Mouse (Mus musculus): ENCODE data around the gene 2310022A10Rik. TPM values are rescaled to one million over a fixed set of nuclear protein-coding genes. Genes with fewer than 3 reads are reported as not detected.
A peak's percentile ranks its signal among the peaks of the same experiment; 100 is the strongest.

2310022A10Rik gene
- polyA plus RNA-seq, 1 experiment = 6.6 TPM

GRCm38 (mm10) chr7:27591266-27592216 lies 38.5 kb downstream of the 2310022A10Rik start, which contains the start of gene Akt2:
Gene Akt2, plus strand, starts transcription at chr7:27591552.
- Histone ChIP-seq H3K4me3 (replicated peaks) (peak within 1 kb of the TSS; percentile 93), H3K36me3 (ENCODE audit: control insufficient read depth) (peaks cover 38% of the 10 kb centered on the region), H3K4me1 (ENCODE audit: control insufficient read depth) (peaks cover 51% of the 10 kb centered on the region), H3K27me3 (ENCODE audit: control insufficient read depth) (no peaks in the 10 kb centered on the region), H3K9me3 (ENCODE audit: control insufficient read depth, low read length) (no peaks in the 10 kb centered on the region)
- no peak for TF ChIP-seq GATA1 (IDR thresholded peaks at IDR 0.05; ENCODE audit: low read length)
- no peak for TF ChIP-seq TAL1 (IDR thresholded peaks at IDR 0.05; ENCODE audit: low read length)

- Histone ChIP-seq H3K9me3 (ENCODE audit: control insufficient read depth, low read length) (no peaks in the 10 kb centered on the region), H3K27me3 (ENCODE audit: control insufficient read depth) (no peaks in the 10 kb centered on the region), H3K4me1 (ENCODE audit: control insufficient read depth) (peaks cover 59% of the 10 kb centered on the region), H3K4me3 (replicated peaks) (peak overlapping the region; percentile 93), H3K36me3 (ENCODE audit: control insufficient read depth) (peaks cover 46% of the 10 kb centered on the region)
- TF ChIP-seq TAL1 (IDR thresholded peaks at IDR 0.05; ENCODE audit: low read length) = no peak
- TF ChIP-seq GATA1 (IDR thresholded peaks at IDR 0.05; ENCODE audit: low read length) = no peak; the same call in 1 of the 2 replicates
Measured at GRCm38 (mm10) chr7:27592217-27592929, 39.3 kb downstream of the 2310022A10Rik start.

GRCm38 (mm10) chr7:27592934-27593645 lies 40.1 kb downstream of the 2310022A10Rik start:
- TF ChIP-seq GATA1 (IDR thresholded peaks at IDR 0.05; ENCODE audit: low read length) = no peak
- TF ChIP-seq TAL1 (IDR thresholded peaks at IDR 0.05; ENCODE audit: low read length) = no peak
- Histone ChIP-seq H3K4me3 (replicated peaks) (peak overlapping the region; percentile 93), H3K9me3 (ENCODE audit: control insufficient read depth, low read length) (no peaks in the 10 kb centered on the region), H3K4me1 (ENCODE audit: control insufficient read depth) (peaks cover 66% of the 10 kb centered on the region), H3K36me3 (ENCODE audit: control insufficient read depth) (peaks cover 51% of the 10 kb centered on the region), H3K27me3 (ENCODE audit: control insufficient read depth) (no peaks in the 10 kb centered on the region)

- no peaks in the 10 kb centered on the region for H3K27me3 ChIP-seq (ENCODE audit: control insufficient read depth)
- TF ChIP-seq GATA1 (IDR thresholded peaks at IDR 0.05; ENCODE audit: low read length) (no peak), TAL1 (IDR thresholded peaks at IDR 0.05; ENCODE audit: low read length) (no peak)
- no peaks in the 10 kb centered on the region for H3K9me3 ChIP-seq (ENCODE audit: control insufficient read depth, low read length)
- peaks cover 67% of the 10 kb centered on the region for H3K36me3 ChIP-seq (ENCODE audit: control insufficient read depth)
- H3K4me3 ChIP-seq (replicated peaks) = no peak overlapping the region
- H3K4me1 ChIP-seq (ENCODE audit: control insufficient read depth) = peaks cover 79% of the 10 kb centered on the region
Measured at GRCm38 (mm10) chr7:27596586-27597503, 43.8 kb downstream of the 2310022A10Rik start.

GRCm38 (mm10) chr7:27598053-27598452 lies 45.0 kb downstream of the 2310022A10Rik start:
- H3K36me3 ChIP-seq (ENCODE audit: control insufficient read depth) = peaks cover 73% of the 10 kb centered on the region
- TF ChIP-seq GATA1 (IDR thresholded peaks at IDR 0.05; ENCODE audit: low read length) = no peak
- TF ChIP-seq TAL1 (IDR thresholded peaks at IDR 0.05; ENCODE audit: low read length) = no peak
- H3K4me1 ChIP-seq (ENCODE audit: control insufficient read depth) = peaks cover 73% of the 10 kb centered on the region
- H3K27me3 ChIP-seq (ENCODE audit: control insufficient read depth) = no peaks in the 10 kb centered on the region
- H3K9me3 ChIP-seq (ENCODE audit: control insufficient read depth, low read length) = no peaks in the 10 kb centered on the region
- no peak overlapping the region for H3K4me3 ChIP-seq (replicated peaks)

- TF ChIP-seq GATA1 (IDR thresholded peaks at IDR 0.05; ENCODE audit: low read length) (no peak), TAL1 (IDR thresholded peaks at IDR 0.05; ENCODE audit: low read length) (no peak)
- no peaks in the 10 kb centered on the region for H3K9me3 ChIP-seq (ENCODE audit: control insufficient read depth, low read length)
- H3K4me3 ChIP-seq (replicated peaks) = no peak overlapping the region
- H3K27me3 ChIP-seq (ENCODE audit: control insufficient read depth) = no peaks in the 10 kb centered on the region
- peaks cover 70% of the 10 kb centered on the region for H3K36me3 ChIP-seq (ENCODE audit: control insufficient read depth)
- H3K4me1 ChIP-seq (ENCODE audit: control insufficient read depth) = peaks cover 54% of the 10 kb centered on the region
Measured at GRCm38 (mm10) chr7:27601628-27602027, 48.6 kb downstream of the 2310022A10Rik start.

- peaks cover 54% of the 10 kb centered on the region for H3K4me1 ChIP-seq (ENCODE audit: control insufficient read depth)
- no peak overlapping the region for H3K4me3 ChIP-seq (replicated peaks)
- no peaks in the 10 kb centered on the region for H3K27me3 ChIP-seq (ENCODE audit: control insufficient read depth)
- no peaks in the 10 kb centered on the region for H3K9me3 ChIP-seq (ENCODE audit: control insufficient read depth, low read length)
- TF ChIP-seq TAL1 (IDR thresholded peaks at IDR 0.05; ENCODE audit: low read length) = no peak
- no peak for TF ChIP-seq GATA1 (IDR thresholded peaks at IDR 0.05; ENCODE audit: low read length)
- peaks cover 70% of the 10 kb centered on the region for H3K36me3 ChIP-seq (ENCODE audit: control insufficient read depth)
Measured at GRCm38 (mm10) chr7:27602161-27602560, 49.1 kb downstream of the 2310022A10Rik start.

- Histone ChIP-seq H3K27me3 (ENCODE audit: control insufficient read depth) (no peaks in the 10 kb centered on the region), H3K4me1 (ENCODE audit: control insufficient read depth) (peaks cover 54% of the 10 kb centered on the region), H3K9me3 (ENCODE audit: control insufficient read depth, low read length) (no peaks in the 10 kb centered on the region), H3K4me3 (replicated peaks) (no peak overlapping the region), H3K36me3 (ENCODE audit: control insufficient read depth) (peaks cover 72% of the 10 kb centered on the region)
- TF ChIP-seq GATA1 (IDR thresholded peaks at IDR 0.05; ENCODE audit: low read length) = no peak
- TF ChIP-seq TAL1 (IDR thresholded peaks at IDR 0.05; ENCODE audit: low read length) = no peak
Measured at GRCm38 (mm10) chr7:27602835-27603234, 49.8 kb downstream of the 2310022A10Rik start.
